Mouse (Mus musculus) bone marrow, adult 2 months (tissue): ENCODE data around the gene Olfr145. TPM values are rescaled to one million over a fixed set of nuclear protein-coding genes. Genes with fewer than 3 reads are reported as not detected.

ENCODE experiments used
- H3K27ac ChIP-seq: fragments of 200-500 bp; 2 replicates; pipeline ENCODE4 v1.5.1; 2012; ENCODE audit warnings: low read depth, mild to moderate bottlenecking, control low read depth, inconsistent platforms, low read length; ENCODE audit not compliant: control insufficient read depth, poor library complexity, insufficient read depth
- H3K4me1 ChIP-seq: fragments of 200-500 bp; 2 replicates; pipeline ENCODE4 v1.6.1; 2011; ENCODE audit warnings: low read length; ENCODE audit not compliant: control insufficient read depth, insufficient read depth
- H3K4me3 ChIP-seq: fragments of 200-500 bp; replicated peaks from 2 replicates; pipeline ENCODE3; 2011; ENCODE audit warnings: mild to moderate bottlenecking, low read depth, low read length, control low read depth; ENCODE audit not compliant: control insufficient read depth
- CTCF ChIP-seq: fragments of 200-500 bp; IDR thresholded peaks from 2 replicates; pipeline ENCODE4 v1.5.1; 2011; ENCODE audit warnings: low read length, control low read depth; ENCODE audit not compliant: control insufficient read depth, insufficient read depth
- POLR2A ChIP-seq: fragments of 200-500 bp; IDR thresholded peaks from 2 replicates; pipeline ENCODE4 v1.6.1; 2011; ENCODE audit warnings: low read depth, mild to moderate bottlenecking, control low read depth, low read length, borderline replicate concordance; ENCODE audit not compliant: control insufficient read depth
- WGBS: fragments of 180-500 bp; shearing (Covaris S2); methylation state at CpG from one replicate; pipeline ENCODE4 v1.1.7; 2018; 5-methylcytosine and 5-hydroxymethylcytosine counted together
- polyA plus RNA-seq: library from polyadenylated mRNA; stranded (reverse); fragments of >200 nt; gene quantifications from 2 replicates; pipeline ENCODE4 v1.2.4, GENCODE M21; 2011; ENCODE audit warnings: low replicate concordance; ENCODE audit not compliant: missing spikeins, insufficient read depth, insufficient read length

The Olfr145 gene
- polyA plus RNA-seq, 1 experiment: not detected

- H3K4me3 ChIP-seq: no peak within 1 kb of the TSS
- TF ChIP-seq CTCF (no peak), POLR2A (no peak)
- H3K27ac ChIP-seq: no peak within 1 kb of the TSS
- H3K4me1 ChIP-seq: no peaks in the 10 kb centered on the region
- WGBS: 58% methylated on average over 2 of the region's 2 CpGs
Observed at GRCm38 (mm10) chr9:37917540-37917939, 21.0 kb downstream of the Olfr145 start, which contains the start of gene Olfr878. Olfr878 (plus strand) TSS chr9:37917840.

DNA sequence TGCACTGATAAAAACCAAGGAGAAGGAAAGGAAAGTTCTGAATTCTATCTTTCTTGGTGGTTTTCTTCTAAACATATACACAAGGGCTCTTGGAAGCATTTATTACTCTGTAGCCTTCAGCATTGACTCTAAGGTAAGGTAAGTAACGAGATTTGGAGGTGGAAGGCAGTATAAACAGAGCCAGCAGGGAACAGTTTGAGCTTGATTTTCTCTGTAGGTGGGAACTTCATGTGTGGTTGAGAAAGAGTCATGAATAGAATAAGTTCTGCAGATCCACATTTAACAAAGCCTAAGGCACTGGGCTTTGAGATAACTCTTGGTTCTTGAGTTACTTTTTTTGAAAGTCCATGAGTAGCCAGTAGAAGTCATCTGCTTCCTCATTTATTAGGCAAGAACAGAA, 21.5 kb downstream of the Olfr145 start:
- 51% methylated on average over 1 of the region's 1 CpGs for WGBS
- no peaks in the 10 kb centered on the region for H3K4me1 ChIP-seq
- no peak overlapping the region for H3K27ac ChIP-seq
- TF ChIP-seq CTCF (no peak), POLR2A (no peak)
- H3K4me3 ChIP-seq: no peak overlapping the region

DNA sequence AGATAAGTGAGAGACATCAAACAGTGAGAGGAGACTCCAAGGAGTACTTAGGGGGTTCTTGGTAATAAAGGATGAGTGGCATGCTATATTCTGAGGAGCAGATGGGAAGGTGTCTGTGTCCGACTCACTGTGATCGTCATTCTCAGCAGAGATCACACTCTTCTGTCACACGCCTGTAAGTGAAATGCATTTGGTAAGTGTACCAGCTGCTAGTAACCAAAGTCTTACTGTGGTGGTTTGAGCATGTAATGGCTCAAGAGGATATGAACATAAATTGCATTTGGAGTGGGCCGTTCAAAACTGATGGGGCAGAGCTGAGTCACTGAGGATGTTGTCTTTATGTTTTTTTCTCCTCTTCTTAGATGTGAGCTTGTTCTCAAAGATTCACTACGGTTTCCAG, 27.7 kb downstream of the Olfr145 start:
- 71% methylated on average over 5 of the region's 5 CpGs for WGBS
- TF ChIP-seq CTCF (no peak), POLR2A (no peak)
- Histone ChIP-seq H3K27ac (no peak overlapping the region), H3K4me3 (no peak overlapping the region), H3K4me1 (no peaks in the 10 kb centered on the region)

DNA sequence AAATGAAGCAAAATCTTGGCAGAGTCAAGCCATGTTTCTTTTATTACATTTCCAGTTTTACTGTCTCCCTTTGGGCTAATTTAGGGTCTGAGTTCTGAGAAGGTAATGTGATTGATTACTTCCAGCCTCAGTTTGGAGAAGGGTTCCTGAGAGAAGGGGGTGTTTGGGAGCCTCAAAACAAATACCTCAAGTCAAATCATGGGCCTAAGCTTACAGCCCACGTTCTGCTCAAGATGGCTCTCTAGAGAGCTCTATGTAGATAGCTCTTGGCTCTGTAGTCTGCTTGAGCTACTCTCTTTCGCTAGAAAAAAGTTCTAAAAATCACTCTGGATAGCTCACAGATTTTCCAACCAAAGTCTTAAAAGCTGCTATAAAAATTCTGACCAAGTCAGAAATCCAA, 28.9 kb downstream of the Olfr145 start:
- H3K4me3 ChIP-seq: no peak overlapping the region
- no peaks in the 10 kb centered on the region for H3K4me1 ChIP-seq
- TF ChIP-seq POLR2A: no peak
- TF ChIP-seq CTCF: no peak
- WGBS: 46% methylated on average over 2 of the region's 2 CpGs
- no peak overlapping the region for H3K27ac ChIP-seq

- no peak overlapping the region for H3K27ac ChIP-seq
- TF ChIP-seq POLR2A: no peak
- no peak for TF ChIP-seq CTCF
- WGBS: 55% methylated on average over 3 of the region's 3 CpGs
- H3K4me1 ChIP-seq: no peaks in the 10 kb centered on the region
- no peak overlapping the region for H3K4me3 ChIP-seq
Observed at GRCm38 (mm10) chr9:37926019-37927013, 29.8 kb downstream of the Olfr145 start.

GRCm38 (mm10) chr9:37932519-37932918, 36.0 kb downstream of the Olfr145 start:
- Histone ChIP-seq H3K4me1 (no peaks in the 10 kb centered on the region), H3K4me3 (no peak overlapping the region), H3K27ac (no peak overlapping the region)
- 2% methylated on average over 11 of the region's 11 CpGs for WGBS
- TF ChIP-seq CTCF (peak; percentile 24), POLR2A (no peak)

DNA sequence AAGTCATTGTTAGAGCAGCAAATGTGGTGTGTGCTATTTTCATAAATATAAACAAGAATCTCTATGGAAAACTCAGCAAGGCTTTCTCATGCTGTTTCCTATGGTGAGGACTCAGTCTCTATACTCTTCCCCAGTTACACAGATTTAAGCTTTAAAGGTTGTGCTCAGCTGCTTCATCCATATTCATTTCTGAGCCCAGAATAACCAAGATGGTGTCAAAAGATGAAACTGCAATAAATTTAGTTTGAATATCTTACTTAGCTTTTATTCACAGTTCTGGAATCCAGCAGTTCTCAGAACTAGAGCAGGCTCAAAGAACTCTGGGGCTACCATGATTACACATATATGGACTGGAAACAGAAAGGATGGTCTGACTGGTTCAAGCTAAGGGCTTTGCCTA, 37.6 kb downstream of the Olfr145 start:
- Histone ChIP-seq H3K4me3 (no peak overlapping the region), H3K27ac (no peak overlapping the region), H3K4me1 (no peaks in the 10 kb centered on the region)
- TF ChIP-seq CTCF: no peak
- no peak for TF ChIP-seq POLR2A

DNA sequence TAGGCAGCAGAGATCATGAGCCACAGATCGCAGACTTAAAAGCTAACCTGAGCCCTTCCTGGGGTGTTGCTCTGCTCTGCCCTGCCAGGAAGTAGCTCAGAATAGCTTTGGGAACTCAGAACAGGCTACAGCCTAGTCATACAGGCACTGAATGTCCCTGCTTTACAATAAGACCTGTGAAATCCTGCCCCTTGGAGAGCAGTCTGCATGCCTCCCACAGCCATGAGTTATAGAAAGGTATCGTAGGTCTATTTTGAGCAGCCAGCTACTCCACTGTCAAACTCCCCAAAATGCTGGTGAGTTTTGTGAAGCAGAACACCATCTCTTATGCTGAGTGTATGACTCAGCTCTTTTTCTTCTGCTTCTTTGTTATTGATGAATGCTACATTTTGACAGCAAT, 44.6 kb downstream of the Olfr145 start:
- TF ChIP-seq POLR2A: no peak
- no peak for TF ChIP-seq CTCF
- Histone ChIP-seq H3K4me3 (no peak overlapping the region), H3K4me1 (no peaks in the 10 kb centered on the region), H3K27ac (no peak overlapping the region)
- 74% methylated on average over 2 of the region's 2 CpGs for WGBS

Other genes with a start within 250 kb of the Olfr145 start
- gene Tbrg1, start 239.4 kb upstream of the Olfr145 start, polyA plus RNA-seq: 17.4 and 49.2 TPM in 2 replicates
- not detected in 2 replicates for gene Panx3, start 227.5 kb upstream of the Olfr145 start, polyA plus RNA-seq
- 0.36 and 0.57 TPM in 2 replicates for gene Olfr160, start 180.5 kb upstream of the Olfr145 start, polyA plus RNA-seq
- not detected in 2 replicates for gene Olfr874, start 151.6 kb upstream of the Olfr145 start, polyA plus RNA-seq
- not detected in 2 replicates for gene Olfr875, start 124.9 kb upstream of the Olfr145 start, polyA plus RNA-seq
- not detected in 2 replicates for gene Olfr876, start 93.7 kb upstream of the Olfr145 start, polyA plus RNA-seq
- gene Olfr877, start 42.5 kb upstream of the Olfr145 start, polyA plus RNA-seq: not detected in 2 replicates
- gene Olfr878, start 21.1 kb downstream of the Olfr145 start, polyA plus RNA-seq: not detected in 2 replicates
- 0.35 TPM in 1 of 2 replicates, not detected in the other for gene Olfr881, start 95.1 kb downstream of the Olfr145 start, polyA plus RNA-seq
- gene Olfr883, start 129.1 kb downstream of the Olfr145 start, polyA plus RNA-seq: not detected in 2 replicates
- gene Olfr884, start 149.8 kb downstream of the Olfr145 start, polyA plus RNA-seq: not detected in 2 replicates
- not detected in 2 replicates for gene Olfr885, start 164.6 kb downstream of the Olfr145 start, polyA plus RNA-seq
- 0.16 and 0.95 TPM in 2 replicates for gene Olfr887, start 187.3 kb downstream of the Olfr145 start, polyA plus RNA-seq
- not detected in 2 replicates for gene Olfr888, start 211.4 kb downstream of the Olfr145 start, polyA plus RNA-seq
- gene Olfr889, start 218.5 kb downstream of the Olfr145 start, polyA plus RNA-seq: 0.35 TPM in 1 of 2 replicates, not detected in the other
- not detected in 2 replicates for gene Olfr890, start 245.8 kb downstream of the Olfr145 start, polyA plus RNA-seq